Mouse (Mus musculus): ENCODE data around the gene Sytl2. TPM values are rescaled to one million over a fixed set of nuclear protein-coding genes. Genes with fewer than 3 reads are reported as not detected.
A peak's percentile ranks its signal among the peaks of the same experiment; 100 is the strongest.

Gene Sytl2
- polyA plus RNA-seq (2015; fragmentation: Nextera tagmentation; extraction: Ambion mirVana): 9.8 and 10.0 TPM in 2 replicates

DNA sequence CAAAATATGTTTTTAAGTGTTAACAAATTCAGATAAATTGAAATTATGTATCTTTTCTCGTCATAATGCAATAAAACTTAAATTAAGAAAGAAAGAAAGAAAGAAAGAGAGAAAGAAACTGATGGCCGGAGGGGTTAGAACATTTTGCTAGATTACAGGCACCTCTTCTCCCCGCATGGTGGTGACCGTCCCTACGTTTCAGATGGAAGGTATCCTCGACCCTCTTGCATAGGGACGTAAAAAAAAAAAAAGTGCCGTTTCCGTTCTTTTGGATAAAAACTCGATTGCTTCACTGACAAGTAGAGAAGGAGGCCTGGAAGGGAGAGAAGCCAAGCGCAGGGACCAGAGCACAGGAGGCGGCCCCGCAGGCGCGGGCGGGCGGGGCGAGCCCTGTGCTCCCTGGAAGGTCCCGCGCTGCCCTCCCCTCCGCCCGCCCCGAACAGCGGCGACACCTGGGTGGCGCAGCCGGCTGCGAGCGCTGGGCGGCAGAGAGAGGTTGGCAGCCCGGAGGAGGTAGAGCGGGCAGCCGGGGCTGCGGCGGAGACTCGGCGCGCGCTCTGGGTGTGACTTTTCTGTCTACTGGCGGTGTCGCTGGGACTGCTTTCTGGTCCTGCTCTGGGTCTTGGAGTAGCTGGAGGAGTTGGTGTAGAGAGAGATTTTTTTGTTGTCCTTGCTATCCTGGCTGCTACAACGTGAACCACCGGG, at the start of gene Sytl2:
Gene Sytl2 (plus strand): TSS at position 311 of the 705 bp plus-strand sequence.
- H3K4me3 ChIP-seq (replicated peaks): peak within 1 kb of the TSS; percentile 63
- peaks cover 9% of the 10 kb centered on the region for H3K4me1 ChIP-seq
- ATAC-seq (replicated peaks; ENCODE audit: low FRiP score): peak; percentile 92
- under 1% methylated on average over 42 of the region's 43 CpGs for WGBS
- peak within 1 kb of the TSS; percentile 58 for H3K9ac ChIP-seq
- H3K9me3 ChIP-seq (replicated peaks): no peaks in the 10 kb centered on the region
- H3K4me2 ChIP-seq: peak within 1 kb of the TSS; percentile 95
- no peaks in the 10 kb centered on the region for H3K36me3 ChIP-seq
- H3K27me3 ChIP-seq: peaks cover 13% of the 10 kb centered on the region
- peak within 1 kb of the TSS; percentile 9; the same call in 1 of the 2 replicates for H3K27ac ChIP-seq

DNA sequence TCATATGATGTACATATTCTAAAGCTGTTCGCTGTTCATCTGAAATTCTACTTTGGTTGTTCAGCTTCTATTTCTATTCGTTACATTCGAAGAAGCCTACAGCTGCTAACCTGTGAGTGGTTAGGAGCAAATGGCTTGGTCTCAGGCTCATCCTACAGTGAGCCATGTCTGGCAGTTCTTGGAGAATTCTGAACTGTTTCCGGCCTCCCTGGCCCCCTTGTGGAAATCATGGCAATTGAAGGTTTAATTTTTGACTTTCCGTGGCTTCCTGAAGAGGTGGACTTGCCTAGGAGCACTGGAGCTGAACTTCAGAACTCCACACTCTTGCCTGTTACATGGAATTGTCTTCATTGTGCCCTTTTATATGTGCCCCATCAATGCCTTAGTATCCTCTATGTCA, 49.1 kb upstream of the Sytl2 start:
- no peaks in the 10 kb centered on the region for H3K27me3 ChIP-seq
- H3K9ac ChIP-seq: no peak overlapping the region
- no peak for ATAC-seq (replicated peaks; ENCODE audit: low FRiP score)
- no peak overlapping the region for H3K27ac ChIP-seq
- WGBS: 74% methylated on average over 5 of the region's 5 CpGs
- no peak overlapping the region for H3K4me2 ChIP-seq
- no peaks in the 10 kb centered on the region for H3K4me1 ChIP-seq
- no peaks in the 10 kb centered on the region for H3K36me3 ChIP-seq
- H3K4me3 ChIP-seq (replicated peaks): no peak overlapping the region
- H3K9me3 ChIP-seq (replicated peaks): no peaks in the 10 kb centered on the region

GRCm38 (mm10) chr7:90258701-90259100, 43.4 kb upstream of the Sytl2 start:
- no peaks in the 10 kb centered on the region for H3K36me3 ChIP-seq
- WGBS: 87% methylated on average over 2 of the region's 2 CpGs
- H3K4me2 ChIP-seq: no peak overlapping the region
- no peak for ATAC-seq (replicated peaks; ENCODE audit: low FRiP score)
- H3K27me3 ChIP-seq: no peaks in the 10 kb centered on the region
- 0 out of 2 replicates have a peak, but pooled peaks cover 3% of the 10 kb centered on the region for H3K4me1 ChIP-seq
- H3K4me3 ChIP-seq (replicated peaks): no peak overlapping the region
- no peak overlapping the region for H3K27ac ChIP-seq
- H3K9me3 ChIP-seq (replicated peaks): no peaks in the 10 kb centered on the region
- H3K9ac ChIP-seq: no peak overlapping the region

- no peaks in the 10 kb centered on the region for H3K27me3 ChIP-seq
- no peak overlapping the region for H3K4me3 ChIP-seq (replicated peaks)
- no peak for ATAC-seq (replicated peaks; ENCODE audit: low FRiP score)
- no peak overlapping the region for H3K4me2 ChIP-seq
- H3K9ac ChIP-seq: no peak overlapping the region
- H3K36me3 ChIP-seq: no peaks in the 10 kb centered on the region
- 0 out of 2 replicates have a peak, but pooled peaks cover 3% of the 10 kb centered on the region for H3K4me1 ChIP-seq
- WGBS: 73% methylated on average over 2 of the region's 2 CpGs
- no peaks in the 10 kb centered on the region for H3K9me3 ChIP-seq (replicated peaks)
- H3K27ac ChIP-seq: no peak overlapping the region
Measured at GRCm38 (mm10) chr7:90259899-90260298, 42.2 kb upstream of the Sytl2 start.

GRCm38 (mm10) chr7:90261902-90262599, 40.0 kb upstream of the Sytl2 start:
- Histone ChIP-seq H3K9me3 (replicated peaks) (no peaks in the 10 kb centered on the region), H3K4me1 (peaks cover 8% of the 10 kb centered on the region), H3K27ac (no peak overlapping the region), H3K9ac (no peak overlapping the region), H3K27me3 (no peaks in the 10 kb centered on the region), H3K4me3 (replicated peaks) (no peak overlapping the region), H3K4me2 (no peak overlapping the region), H3K36me3 (no peaks in the 10 kb centered on the region)
- no peak for ATAC-seq (replicated peaks; ENCODE audit: low FRiP score)
- WGBS: 37% methylated on average over 7 of the region's 7 CpGs

- ATAC-seq (replicated peaks; ENCODE audit: low FRiP score): peak; percentile 84
- H3K9me3 ChIP-seq (replicated peaks): no peaks in the 10 kb centered on the region
- no peak within 1 kb of the TSS for H3K9ac ChIP-seq
- no peak within 1 kb of the TSS for H3K27ac ChIP-seq
- peaks cover 8% of the 10 kb centered on the region for H3K4me1 ChIP-seq
- 7% methylated on average over 28 of the region's 28 CpGs for WGBS
- peak within 1 kb of the TSS; percentile 67 for H3K4me2 ChIP-seq
- H3K36me3 ChIP-seq: no peaks in the 10 kb centered on the region
- H3K4me3 ChIP-seq (replicated peaks): peak within 1 kb of the TSS; percentile 30
- H3K27me3 ChIP-seq: no peaks in the 10 kb centered on the region
Measured at GRCm38 (mm10) chr7:90265289-90265970, 36.6 kb upstream of the Sytl2 start, which contains the start of gene Ccdc83. Gene Ccdc83 (minus strand): TSS chr7:90265777.

DNA sequence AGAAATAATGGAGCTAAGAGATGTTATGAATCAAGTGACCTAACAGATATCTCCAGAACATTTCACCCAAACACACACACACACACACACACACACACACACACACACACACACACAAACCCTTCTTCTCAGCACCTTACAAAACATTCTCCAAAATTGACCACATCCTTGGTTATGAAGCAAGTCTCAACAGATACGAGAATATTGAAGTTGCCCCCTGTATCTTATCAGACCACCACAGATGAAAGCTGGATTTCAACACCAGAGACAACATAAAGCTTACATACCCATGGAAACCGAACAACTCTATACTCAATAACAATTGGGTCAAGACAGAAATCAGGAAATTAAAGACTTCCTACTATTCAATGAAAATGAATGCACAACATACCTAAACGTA, 31.9 kb upstream of the Sytl2 start:
- no peaks in the 10 kb centered on the region for H3K9me3 ChIP-seq (replicated peaks)
- H3K4me2 ChIP-seq: no peak overlapping the region
- H3K27ac ChIP-seq: no peak overlapping the region
- no peaks in the 10 kb centered on the region for H3K27me3 ChIP-seq
- peaks cover 4% of the 10 kb centered on the region for H3K4me1 ChIP-seq
- no peaks in the 10 kb centered on the region for H3K36me3 ChIP-seq
- H3K4me3 ChIP-seq (replicated peaks): no peak overlapping the region
- WGBS: 87% methylated on average over 3 of the region's 3 CpGs
- H3K9ac ChIP-seq: no peak overlapping the region
- no peak for ATAC-seq (replicated peaks; ENCODE audit: low FRiP score)

DNA sequence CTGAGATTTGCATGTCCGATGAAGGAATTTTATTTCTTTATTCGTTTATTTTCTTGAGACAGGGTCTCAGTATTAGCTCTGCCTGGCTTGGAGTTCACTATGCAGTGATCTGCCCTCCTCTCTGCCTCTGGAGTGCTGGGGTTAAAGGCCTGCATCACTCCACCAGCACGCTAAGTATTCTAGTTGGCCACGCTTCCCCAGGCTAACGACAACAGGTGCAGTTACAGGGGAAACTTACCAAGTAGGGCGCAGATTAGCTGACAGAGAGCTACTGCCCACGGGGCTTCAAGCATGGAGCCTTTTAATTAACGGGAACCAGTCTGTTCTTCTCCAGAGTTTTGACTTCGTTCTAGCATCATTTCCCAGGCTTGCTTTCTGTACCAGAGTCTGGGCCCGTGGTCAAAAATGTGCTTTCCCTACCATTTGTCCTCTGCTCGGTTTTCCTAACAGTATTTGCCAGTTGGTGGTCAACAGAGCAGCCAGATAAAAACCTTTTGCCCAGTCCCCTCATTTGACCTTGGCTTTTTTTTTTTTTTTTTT, 27.4 kb upstream of the Sytl2 start:
- no peaks in the 10 kb centered on the region for H3K36me3 ChIP-seq
- no peaks in the 10 kb centered on the region for H3K27me3 ChIP-seq
- no peaks in the 10 kb centered on the region for H3K9me3 ChIP-seq (replicated peaks)
- no peak overlapping the region for H3K27ac ChIP-seq
- no peak overlapping the region for H3K4me2 ChIP-seq
- H3K4me1 ChIP-seq: peaks cover 15% of the 10 kb centered on the region
- no peak overlapping the region for H3K9ac ChIP-seq
- 51% methylated on average over 11 of the region's 11 CpGs for WGBS
- no peak overlapping the region for H3K4me3 ChIP-seq (replicated peaks)
- ATAC-seq (replicated peaks; ENCODE audit: low FRiP score): no peak

- H3K4me1 ChIP-seq: peaks cover 18% of the 10 kb centered on the region
- no peak overlapping the region for H3K4me2 ChIP-seq
- no peaks in the 10 kb centered on the region for H3K9me3 ChIP-seq (replicated peaks)
- no peak overlapping the region for H3K4me3 ChIP-seq (replicated peaks)
- no peak overlapping the region for H3K9ac ChIP-seq
- H3K27ac ChIP-seq: peak overlapping the region; percentile 42
- H3K36me3 ChIP-seq: no peaks in the 10 kb centered on the region
- 39% methylated on average over 3 of the region's 3 CpGs for WGBS
- H3K27me3 ChIP-seq: no peaks in the 10 kb centered on the region
- peak; percentile 61 for ATAC-seq (replicated peaks; ENCODE audit: low FRiP score)
Measured at GRCm38 (mm10) chr7:90277246-90277645, 24.8 kb upstream of the Sytl2 start.

- H3K27ac ChIP-seq: peak overlapping the region; percentile 42
- WGBS: 23% methylated on average over 4 of the region's 4 CpGs
- ATAC-seq (replicated peaks; ENCODE audit: low FRiP score): peak; percentile 12; the same call in 1 of the 2 replicates
- peaks cover 18% of the 10 kb centered on the region for H3K4me1 ChIP-seq
- no peaks in the 10 kb centered on the region for H3K36me3 ChIP-seq
- H3K9ac ChIP-seq: no peak overlapping the region
- no peaks in the 10 kb centered on the region for H3K27me3 ChIP-seq
- no peak overlapping the region for H3K4me3 ChIP-seq (replicated peaks)
- no peaks in the 10 kb centered on the region for H3K9me3 ChIP-seq (replicated peaks)
- H3K4me2 ChIP-seq: no peak overlapping the region
Measured at GRCm38 (mm10) chr7:90277769-90278168, 24.3 kb upstream of the Sytl2 start.

DNA sequence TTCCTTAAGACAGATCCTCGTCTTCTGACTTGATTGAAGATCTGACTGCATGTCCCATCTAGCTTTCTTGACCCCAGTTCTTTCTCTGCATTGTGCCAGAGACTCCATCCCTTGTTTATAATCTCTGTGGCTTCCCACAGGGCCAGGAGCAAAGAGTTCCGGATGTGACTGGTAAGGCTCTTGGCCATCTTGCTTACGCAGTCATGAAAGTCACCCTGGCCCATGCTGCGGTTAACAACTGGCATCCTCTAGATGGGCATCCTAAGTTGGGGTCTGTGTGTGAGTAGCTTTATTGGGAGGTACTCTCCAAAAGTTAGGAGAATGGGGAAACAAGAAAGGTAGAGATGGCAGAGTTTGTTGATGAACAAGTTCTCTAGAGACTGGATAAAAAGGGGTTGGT, 22.9 kb upstream of the Sytl2 start:
- Histone ChIP-seq H3K9ac (no peak overlapping the region), H3K27ac (no peak overlapping the region), H3K9me3 (replicated peaks) (no peaks in the 10 kb centered on the region), H3K4me3 (replicated peaks) (no peak overlapping the region), H3K27me3 (no peaks in the 10 kb centered on the region), H3K36me3 (no peaks in the 10 kb centered on the region), H3K4me2 (no peak overlapping the region), H3K4me1 (peaks cover 18% of the 10 kb centered on the region)
- ATAC-seq (replicated peaks; ENCODE audit: low FRiP score): no peak
- 85% methylated on average over 4 of the region's 4 CpGs for WGBS
